Mouse (Mus musculus) right cerebral cortex, postnatal 14 days (tissue): ENCODE measurements around the gene Trim66.

ENCODE experiments used
- DNase-seq: peaks from one replicate; pipeline ENCODE4 v3.0.0; 2022

Gene Trim66

GRCm38 (mm10) chr7:109508034-109508433, at the start of gene Trim66:
TSS of gene Trim66 (minus strand) at chr7:109508134.
- no peak for DNase-seq

- DNase-seq = no peak
Measured at GRCm38 (mm10) chr7:109546726-109547125, 38.8 kb upstream of the Trim66 start.

- DNase-seq = no peak
Measured at GRCm38 (mm10) chr7:109546186-109546585, 38.3 kb upstream of the Trim66 start.

DNA sequence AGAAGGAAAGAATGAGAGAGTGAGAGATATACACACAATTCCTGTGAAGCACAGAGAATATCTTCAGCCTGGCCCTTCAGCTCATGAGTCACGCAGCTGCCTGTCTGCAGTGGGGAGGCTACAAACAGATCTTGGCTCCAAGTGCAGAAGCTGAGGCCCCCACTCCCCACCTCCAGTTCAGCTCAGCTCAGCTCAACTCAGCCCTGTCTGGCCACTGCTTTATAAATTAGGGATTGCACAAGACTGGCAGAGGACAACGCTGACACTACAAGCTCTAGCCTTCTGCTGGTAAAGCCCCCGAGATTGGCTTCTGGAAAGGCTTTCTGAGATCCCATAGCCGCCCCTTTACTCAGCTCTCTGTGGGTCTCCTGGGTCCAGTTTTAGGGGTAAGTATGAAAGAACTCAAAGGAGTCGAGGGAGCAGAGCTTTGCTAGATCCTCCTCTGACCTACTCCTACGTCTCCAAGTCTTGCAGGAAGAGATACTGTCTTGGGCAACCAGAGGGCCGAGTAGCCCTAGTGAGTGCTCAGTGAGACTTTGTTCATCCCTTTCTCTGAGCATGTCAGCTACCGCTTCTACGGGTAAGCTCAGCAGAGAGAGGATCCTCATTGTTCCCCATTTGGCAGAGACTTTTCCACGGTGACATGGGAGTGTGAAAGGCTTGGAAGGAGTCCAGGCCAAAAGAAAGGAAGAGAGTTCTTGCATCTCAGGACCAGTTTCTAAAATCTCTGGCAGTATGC, 37.5 kb upstream of the Trim66 start:
- no peak for DNase-seq

- no peak for DNase-seq
Measured at GRCm38 (mm10) chr7:109544792-109545191, 36.9 kb upstream of the Trim66 start.

DNA sequence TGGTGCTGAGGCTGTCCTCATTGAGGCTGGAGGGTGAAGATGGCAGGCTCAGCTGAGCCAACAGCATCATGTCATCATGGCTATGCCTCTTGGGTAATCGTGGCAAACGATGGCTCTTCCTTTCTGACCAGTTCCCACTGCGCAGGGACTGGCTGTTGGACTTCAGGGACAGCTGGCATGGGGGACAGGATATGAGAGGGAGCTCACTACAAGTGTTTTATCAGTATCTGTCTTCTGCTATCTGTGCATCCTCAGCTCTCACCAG, 34.4 kb upstream of the Trim66 start:
- no peak for DNase-seq

DNA sequence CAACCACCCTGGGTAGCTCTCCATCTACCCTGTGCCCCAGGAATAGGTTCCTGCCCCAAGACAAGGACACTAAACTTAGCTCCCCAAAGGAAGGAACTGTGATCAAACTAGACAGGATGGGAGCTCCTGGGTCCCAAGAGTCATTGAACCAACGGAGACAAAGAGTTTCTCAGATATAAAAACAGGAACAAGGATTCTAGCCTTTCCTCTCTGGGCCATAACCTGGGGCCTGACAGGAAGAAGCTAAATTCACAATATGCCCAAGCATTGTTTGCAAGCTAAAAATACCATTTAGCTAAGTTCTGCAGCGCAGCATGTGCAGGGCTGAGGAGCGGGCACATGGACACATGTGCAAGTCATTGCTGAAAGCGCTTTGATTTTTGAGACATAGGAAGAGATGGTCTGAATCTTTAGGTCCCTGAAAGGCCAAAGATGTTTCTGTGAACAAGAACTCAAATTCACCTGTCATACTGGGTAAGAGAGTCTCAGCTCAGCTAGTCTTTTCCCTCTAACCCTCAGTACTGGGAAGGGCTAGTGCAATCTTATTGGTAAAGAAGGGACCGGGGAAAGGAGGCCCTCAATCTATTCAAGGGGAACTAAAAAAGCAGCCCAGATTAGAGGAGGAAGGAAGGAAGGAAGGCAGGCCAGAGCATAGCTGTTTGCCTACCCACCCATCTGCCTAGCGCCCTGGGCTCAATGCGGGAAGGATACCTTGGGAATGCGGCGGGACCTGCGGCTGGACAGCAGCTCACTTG, 33.9 kb upstream of the Trim66 start:
- no peak for DNase-seq

- DNase-seq = no peak
Measured at GRCm38 (mm10) chr7:109540902-109541301, 33.0 kb upstream of the Trim66 start.

GRCm38 (mm10) chr7:109536451-109536946, 28.6 kb upstream of the Trim66 start:
- DNase-seq = peak; percentile 56

GRCm38 (mm10) chr7:109534921-109535320, 27.0 kb upstream of the Trim66 start:
- no peak for DNase-seq

- no peak for DNase-seq
Measured at GRCm38 (mm10) chr7:109533888-109534287, 26.0 kb upstream of the Trim66 start.

GRCm38 (mm10) chr7:109533129-109533528, 25.2 kb upstream of the Trim66 start:
- DNase-seq = no peak

DNA sequence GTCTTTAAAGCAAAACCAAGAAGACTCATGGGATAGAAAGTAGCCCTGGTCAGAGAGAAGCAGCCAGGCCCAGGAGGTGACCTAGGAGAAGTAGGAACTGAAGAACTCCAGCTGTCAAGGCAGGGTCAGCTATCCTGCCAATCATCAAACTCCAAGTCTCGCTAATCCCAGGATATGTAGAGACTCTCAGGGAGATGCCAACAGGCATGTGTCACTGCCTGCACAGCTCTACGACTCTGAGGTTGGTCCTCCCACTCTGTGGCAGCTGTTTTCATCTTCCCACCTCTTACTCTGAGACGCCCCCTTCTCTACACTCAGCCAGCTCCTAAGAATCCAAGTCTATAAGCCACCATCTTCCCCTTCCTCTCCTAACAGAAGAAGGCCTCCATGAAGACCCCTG, 24.8 kb upstream of the Trim66 start:
- DNase-seq = no peak

GRCm38 (mm10) chr7:109531501-109531900, 23.6 kb upstream of the Trim66 start:
- no peak for DNase-seq

GRCm38 (mm10) chr7:109529741-109530140, 21.8 kb upstream of the Trim66 start:
- no peak for DNase-seq

- DNase-seq = peak; percentile 43
Measured at GRCm38 (mm10) chr7:109528356-109528755, 20.4 kb upstream of the Trim66 start.

GRCm38 (mm10) chr7:109527536-109527935, 19.6 kb upstream of the Trim66 start:
- DNase-seq = no peak

- DNase-seq = no peak
Measured at GRCm38 (mm10) chr7:109525740-109526663, 18.1 kb upstream of the Trim66 start.

DNA sequence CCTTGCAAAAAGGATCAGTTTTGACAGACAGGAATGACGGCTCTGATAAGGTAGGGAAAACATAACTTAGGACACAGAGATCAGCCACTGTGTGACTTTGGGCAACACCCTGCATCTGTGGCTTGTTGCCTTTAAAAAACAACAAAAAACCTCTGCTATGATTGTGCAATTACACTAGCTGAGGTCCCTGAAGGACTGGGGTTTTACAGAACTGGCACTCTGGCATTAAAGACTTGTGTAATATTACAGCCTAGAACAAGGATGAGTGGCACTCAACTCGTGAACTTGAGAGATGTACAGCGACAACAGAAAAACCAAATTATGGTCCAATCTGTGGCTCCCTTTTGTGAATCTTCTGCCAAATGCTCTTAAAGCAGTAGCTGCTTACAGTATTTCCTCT, 16.8 kb upstream of the Trim66 start:
- no peak for DNase-seq

GRCm38 (mm10) chr7:109524442-109524744, 16.5 kb upstream of the Trim66 start:
- no peak for DNase-seq

- DNase-seq = no peak
Measured at GRCm38 (mm10) chr7:109523741-109524441, 16.0 kb upstream of the Trim66 start.

GRCm38 (mm10) chr7:109523304-109523703, 15.4 kb upstream of the Trim66 start:
- no peak for DNase-seq

DNA sequence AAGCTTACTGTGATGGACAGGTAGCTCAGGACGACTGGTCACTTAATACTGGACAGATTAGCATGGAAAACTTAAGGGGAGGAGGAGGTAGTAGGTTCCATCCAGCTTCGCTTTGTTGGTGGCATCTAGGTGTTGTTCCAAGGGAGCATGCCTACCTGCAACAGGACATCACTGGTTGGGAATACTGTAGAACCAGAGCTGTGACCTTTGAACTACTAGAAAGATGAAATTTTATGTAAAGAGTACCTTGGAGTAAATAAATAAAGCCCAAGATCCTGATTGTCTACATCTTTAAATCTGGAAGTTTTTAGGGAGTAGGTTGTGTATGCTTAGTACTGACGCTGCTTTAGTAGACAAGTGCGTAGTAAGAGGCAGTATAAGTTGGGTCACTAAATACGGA, 14.2 kb upstream of the Trim66 start:
- DNase-seq = no peak
